Mouse (Mus musculus) spleen, embryonic (tissue): ENCODE results near the gene Pigk.

Experiments
- CTCF ChIA-PET: fragments of 350-600 bp; sonication (Branson Sonifier 250); formaldehyde crosslinking; loops from one replicate; lab custom pipeline; 2022; lab: Charles Lee

Pigk gene

DNA sequence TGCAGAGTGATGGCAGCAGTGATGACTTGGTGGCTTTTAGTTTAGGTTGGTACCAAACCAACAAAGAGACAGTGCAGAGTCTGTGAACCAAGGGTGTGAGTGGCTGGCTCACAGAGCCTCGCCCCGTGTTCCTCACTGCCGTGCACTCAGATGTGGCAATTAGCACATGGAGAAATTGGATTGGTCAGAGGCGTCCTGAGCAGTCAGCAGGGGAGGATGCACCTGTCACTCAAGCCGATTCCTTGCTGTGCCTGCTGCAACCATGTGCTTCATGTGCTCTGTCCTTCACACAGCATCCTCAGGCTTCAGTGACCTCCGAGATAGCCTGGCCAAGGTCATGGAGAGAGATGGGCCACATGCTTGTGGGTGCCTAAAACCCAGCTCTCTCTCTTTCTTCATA lies 14.3 kb downstream of the Pigk start:
- CTCF ChIA-PET: no interaction called here

DNA sequence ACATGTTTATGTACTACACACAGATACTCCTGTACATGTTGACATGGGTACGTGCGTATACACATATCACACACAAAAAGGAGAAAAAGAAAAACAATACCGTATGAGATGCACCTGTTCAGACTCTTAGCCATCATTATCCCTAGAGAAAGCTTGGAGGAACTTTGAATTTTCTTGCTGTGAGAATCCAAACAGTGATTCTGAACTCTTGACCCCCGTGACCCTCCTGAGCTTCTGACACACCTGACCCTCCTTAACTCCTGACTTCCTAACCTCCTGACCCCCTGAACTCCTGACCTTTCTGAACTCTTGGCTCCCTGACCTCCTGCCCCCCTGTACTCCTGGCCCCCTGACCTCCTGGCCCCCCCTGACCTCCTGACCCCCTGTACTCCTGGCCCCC lies 19.1 kb downstream of the Pigk start:
- CTCF ChIA-PET: no interaction called here

DNA sequence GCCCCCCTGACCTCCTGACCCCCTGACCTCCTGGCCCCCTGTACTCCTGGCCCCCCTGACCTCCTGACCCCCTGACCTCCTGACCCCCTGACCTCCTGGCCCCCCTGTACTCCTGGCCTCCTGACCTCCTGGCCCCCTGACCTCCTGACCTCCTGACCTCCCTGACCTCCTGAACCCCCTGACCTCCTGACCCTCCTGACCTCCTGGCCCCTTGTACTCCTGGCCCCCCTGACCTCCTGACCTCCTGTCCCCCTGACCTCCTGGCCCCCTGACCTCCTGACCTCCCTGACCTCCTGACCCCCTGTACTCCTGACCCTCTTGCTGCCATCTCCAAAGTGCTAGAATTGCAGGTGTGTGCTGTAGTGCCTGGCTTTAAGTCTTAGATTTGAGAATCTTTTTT lies 19.6 kb downstream of the Pigk start:
- CTCF ChIA-PET: no interaction called here

DNA sequence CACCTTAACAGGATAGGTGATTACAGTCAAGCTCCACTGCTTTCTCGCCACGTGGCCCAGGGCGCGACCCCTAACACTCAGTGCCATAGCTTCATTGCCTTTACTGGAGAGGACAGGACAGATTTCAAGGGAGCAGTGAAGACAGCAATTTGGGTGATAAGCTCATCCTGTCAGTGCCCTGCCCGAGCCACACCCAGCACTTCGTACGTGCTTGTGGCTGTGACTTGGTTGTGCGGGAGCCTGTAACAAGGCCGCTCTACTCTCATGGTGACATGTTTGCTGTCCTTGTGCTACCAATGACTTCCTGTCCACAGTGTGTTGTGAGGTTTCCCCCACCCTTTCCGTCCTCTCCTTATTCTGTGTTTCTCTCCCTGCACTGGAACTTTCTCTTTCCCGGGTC lies 20.2 kb downstream of the Pigk start:
- CTCF ChIA-PET: no interaction called here

DNA sequence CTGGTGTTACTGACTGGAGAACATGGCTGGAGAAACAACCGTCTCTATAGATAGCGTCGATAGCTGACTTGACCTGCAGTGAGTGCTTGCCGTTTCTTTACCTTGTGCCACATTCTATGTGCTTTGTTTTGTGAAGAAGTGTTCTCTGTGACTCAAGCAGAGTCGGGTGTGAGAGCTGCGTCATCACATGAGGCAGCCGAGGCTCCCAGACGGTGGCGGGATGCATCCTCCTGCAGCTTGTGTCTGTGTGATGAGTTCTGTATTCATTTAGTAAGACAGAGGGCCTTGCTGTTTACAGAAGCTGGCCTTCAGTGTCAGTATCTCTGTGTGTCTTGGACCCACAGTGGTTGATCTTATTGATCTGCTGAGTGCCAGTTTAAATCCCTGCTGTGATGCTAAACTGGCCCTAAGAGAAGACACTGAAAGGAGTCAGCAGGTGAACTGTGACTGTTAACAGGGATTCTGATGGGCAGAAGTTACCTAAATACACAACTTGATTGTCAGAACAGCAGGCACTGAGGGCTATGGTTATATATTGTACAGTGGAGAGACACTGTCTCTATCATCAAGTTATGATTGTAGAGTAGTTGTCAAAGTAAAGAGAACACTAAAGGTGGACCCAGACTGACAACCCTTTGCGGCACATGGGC lies 21.8 kb downstream of the Pigk start:
- CTCF ChIA-PET: interaction anchor here (1.1 kb wide), 1 partner anchor 14 kb away, joined by 3 read pairs; no protein-coding TSS in a partner anchor

DNA sequence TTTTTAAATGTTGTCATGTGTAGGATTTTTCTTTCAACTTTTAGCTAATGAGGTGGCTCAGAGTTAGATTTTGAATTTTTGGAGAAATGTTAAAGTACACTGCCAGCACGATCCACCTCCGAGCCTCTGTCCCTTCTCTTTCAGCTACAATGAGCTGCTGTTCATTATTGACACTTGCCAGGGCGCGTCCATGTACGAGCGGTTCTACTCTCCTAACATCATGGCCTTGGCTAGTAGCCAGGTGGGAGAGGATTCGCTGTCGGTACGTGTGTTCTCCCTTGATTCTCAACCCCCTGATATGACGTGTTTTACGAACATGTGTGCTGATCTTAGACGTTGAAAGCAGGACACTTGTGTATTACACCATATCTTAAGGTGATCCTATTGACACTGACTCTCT lies 30.4 kb downstream of the Pigk start:
- CTCF ChIA-PET: no interaction called here

DNA sequence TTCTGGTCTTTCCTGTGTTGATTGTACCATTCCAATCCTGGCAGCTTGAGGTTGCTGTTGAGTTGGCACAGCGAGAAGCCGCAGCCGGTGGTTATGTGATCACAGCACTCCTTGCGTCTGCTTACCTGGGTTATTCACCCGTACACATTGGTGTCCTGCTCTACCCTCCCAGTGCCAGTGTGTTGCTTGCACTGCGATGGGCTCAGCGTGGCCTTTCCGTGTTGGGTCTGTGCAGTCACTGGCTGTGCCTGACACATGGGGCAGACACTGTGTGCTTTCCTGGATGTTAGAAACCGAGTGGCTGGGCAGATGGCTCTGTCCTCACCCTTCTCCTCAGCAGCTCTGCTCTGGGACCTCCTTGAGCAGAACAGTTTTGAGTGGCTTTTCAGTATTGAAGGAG lies 31.7 kb downstream of the Pigk start:
- CTCF ChIA-PET: no interaction called here

DNA sequence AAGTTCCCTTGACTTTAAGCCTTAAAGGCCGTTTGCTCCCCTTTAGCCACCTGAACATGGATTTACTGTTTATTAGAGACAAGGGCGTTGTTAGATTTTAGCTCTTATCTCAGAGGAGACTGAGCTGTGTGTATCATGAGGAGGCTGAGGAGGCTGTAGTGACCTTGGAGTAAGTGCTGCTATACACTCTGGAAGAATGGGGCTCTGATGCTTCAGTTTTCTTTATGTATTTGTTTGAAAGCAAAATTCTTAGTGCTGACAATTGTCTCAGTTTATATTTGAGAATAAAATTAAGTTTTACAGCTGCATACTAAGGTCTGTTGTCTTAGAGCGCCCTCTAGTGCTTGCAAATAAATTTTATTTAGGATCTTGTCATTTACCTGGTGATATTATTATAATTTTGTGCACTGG lies 35.6 kb downstream of the Pigk start:
- CTCF ChIA-PET: interaction anchor here (0.6 to 1.1 kb wide), 2 partner anchors 14 to 1176 kb away, joined by 3 to 4 read pairs; no protein-coding TSS in a partner anchor

DNA sequence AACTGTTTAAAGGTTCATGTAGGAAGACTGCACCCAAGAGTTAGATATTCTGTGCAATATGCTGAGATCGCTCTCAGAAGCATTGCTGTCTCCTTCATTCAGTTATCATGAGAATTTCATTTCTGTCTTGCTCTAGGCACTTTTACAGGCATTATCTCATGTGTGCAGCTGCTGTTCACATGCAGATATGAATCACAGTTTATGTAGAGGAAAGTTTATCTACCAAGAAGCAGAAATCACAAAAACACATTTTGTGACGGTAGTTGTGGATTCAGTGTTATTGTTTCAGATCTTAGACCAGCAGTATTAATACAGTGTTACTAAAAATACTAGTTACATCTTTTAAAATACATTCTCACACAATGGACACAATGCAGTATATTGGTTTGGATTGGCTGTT lies 36.0 kb downstream of the Pigk start:
- CTCF ChIA-PET: interaction anchor here (1.1 kb wide), 1 partner anchor 14 kb away, joined by 3 read pairs; no protein-coding TSS in a partner anchor

DNA sequence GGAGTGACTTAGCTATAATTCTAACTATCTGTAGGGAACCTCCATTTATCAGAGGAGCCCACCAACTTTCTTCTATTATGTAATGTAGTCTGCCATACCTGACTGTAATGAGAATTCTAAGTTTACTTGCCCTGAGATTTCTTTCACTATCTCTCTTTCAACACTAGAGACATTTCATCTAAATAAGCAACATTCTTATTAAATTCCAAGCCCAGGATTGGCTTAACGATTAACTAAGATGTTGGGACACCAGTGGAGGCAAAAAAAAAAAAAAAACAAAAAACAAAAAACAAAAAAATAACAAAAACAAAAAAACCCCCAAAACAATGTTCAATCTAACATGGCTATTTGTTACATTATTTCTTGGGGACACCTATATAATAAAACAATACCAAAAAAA lies 39.0 kb downstream of the Pigk start:
- CTCF ChIA-PET: no interaction called here

DNA sequence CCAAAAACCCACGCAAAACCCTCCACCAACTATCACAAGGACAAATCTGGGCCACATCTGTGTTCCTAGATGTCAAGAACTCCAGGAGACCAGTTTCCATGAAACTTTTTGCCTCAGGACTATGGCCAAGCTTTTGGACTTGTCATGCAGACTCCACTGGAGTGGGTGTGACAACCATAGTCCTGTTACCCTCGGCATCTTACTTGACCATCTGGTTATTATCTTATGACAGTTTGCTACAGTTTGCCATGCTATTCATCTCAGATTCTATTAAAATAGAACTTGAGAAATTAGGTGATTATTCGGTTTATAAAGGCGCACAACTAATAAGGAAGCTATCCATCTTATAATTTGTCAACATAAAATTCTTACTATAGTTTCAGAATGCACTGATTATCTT lies 39.4 kb downstream of the Pigk start:
- CTCF ChIA-PET: no interaction called here

DNA sequence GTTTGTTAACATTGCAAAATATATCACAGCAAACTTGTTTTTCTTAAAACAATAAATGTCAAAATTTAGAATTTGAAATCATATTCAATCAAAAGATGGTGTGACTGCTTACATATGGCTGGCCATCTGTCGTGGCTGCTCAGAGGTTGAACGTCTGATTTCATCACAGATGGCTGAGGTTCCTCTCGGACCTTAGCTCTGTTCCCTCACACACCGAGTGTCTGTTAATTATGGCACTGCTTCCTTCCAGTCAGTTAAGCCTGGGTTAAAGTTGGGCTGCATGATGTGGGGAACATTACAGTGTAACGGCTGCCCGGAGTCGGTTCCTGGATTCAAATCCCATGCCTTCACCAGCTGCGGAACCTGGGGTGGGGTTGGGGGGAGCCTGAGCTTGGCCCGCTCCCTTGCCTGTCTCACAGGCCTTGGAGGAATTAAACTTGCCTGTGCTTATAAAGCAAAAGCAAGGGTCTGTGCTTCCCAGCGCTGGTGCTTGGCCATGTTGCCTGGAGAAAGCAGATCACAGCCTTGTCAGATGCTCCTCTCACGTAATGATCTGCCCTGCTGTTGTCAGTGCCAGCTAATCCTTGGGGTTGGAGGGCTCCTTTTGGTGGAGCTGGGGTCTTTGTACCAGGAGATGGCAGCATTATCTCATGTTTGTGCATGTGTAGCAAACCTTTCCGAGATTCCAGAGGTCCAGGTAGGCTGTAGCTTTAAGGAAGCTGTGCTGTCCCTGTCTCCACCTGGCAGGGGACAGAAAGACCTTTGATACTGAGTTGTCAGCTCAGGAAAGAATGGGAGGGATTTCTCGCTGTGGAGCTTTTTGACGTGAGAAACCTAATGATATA lies 40.2 kb downstream of the Pigk start:
- CTCF ChIA-PET: no interaction called here

DNA sequence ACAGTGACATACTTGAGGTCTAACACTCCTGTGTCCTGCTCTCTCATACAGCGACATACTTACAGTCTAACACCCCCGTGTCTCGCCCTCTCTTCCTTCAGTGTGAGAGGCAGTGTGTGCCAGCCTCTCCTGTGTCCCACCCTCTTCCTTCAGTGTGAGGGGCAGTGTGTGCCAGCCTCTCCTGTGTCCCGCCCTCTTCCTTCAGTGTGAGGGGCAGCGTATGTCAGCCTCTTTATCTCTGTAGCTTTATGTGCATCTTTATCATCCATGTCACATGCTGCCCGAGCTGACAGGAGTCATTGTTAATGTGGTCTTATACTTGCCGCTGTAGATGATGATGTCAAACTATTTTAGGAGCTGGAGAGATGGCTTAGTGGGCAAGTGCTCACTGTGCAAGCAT lies 41.6 kb downstream of the Pigk start:
- CTCF ChIA-PET: no interaction called here

DNA sequence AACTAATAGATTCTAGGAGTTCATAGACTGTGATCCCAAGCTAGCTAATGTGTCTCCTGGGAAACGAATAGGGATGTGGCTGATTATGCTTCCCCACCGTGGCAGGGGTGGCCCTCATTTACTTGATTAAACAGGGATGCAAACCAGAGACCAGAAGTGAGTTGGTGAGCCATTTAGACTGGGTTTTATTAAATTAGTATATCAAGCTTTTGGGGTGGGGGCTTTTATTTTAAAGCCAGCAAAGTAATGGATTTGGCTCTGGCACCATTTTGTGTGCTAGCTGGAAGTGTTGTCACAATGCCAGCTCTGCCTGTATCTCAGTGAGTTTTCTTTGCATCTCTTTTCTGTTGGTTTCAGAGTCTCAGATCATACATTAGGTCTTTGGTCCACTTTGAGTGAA lies 43.0 kb downstream of the Pigk start:
- CTCF ChIA-PET: no interaction called here

DNA sequence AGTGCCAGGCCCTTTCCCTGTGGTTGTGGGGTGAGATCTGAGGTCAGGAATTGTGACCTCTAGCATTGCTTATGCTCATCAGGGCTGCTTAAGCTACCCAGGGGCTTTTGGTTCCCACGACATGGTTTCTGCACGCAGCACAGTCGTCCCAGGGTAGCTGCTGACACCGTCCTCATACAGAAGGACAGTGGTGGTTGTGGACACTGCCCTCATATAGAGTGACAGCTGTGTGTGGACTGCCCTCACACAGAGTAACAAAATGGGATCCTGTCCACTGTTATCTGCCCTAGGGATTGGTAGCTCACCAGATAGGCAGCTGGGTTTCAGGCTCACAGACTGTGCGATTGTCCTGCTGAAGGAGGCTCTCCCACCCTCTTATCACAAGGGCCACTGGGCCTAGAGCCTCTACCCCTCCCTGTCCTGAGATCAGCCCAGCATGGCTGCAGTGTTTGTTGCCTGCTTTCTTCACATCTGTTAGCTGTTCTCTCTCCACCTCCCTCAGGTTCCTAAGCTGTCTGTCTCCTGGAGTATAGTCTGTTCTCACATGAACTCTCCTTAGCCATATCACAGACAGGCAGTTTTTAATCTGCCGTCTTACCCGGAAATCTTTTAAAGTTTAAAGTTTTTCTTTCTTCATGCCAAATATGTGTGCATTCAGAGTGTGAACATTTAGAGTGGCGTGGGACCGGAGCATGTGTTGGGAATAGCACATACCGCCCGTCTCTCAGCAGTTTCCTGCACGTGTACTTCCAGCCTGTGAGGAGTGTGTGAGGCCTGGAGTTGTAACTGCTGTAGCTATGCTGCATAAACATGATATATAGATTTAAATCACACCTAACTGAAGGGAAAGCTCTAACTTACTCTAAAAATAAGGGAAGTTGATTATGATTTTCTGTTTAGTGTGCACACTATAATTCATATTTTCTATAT lies 43.8 kb downstream of the Pigk start:
- CTCF ChIA-PET: no interaction called here

DNA sequence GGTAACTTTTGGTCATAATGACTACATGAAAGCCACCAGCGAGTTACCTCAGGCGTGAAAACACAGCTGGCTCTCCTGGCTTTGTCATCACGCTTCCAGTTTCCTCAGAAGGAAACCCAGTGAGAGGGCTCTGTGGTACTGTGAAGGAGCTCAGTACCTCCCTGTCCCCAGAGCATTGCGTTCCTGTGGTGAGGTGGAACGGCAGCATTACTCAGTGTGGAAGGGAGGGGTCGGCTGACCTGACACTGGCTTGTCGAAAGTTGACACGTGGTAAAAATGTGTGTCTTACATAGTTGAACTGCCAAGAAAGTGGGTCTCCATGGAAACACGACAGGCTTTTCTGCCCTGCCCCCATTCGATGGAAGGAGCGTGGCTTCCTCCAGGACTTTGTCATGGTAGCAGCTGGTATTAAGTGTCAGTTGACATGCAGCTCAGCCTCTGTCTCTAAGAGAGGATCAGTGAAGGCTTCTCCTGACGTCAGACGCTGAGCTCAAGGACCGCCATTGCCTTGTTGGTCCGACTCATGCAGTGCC lies 44.7 kb downstream of the Pigk start:
- CTCF ChIA-PET: no interaction called here

DNA sequence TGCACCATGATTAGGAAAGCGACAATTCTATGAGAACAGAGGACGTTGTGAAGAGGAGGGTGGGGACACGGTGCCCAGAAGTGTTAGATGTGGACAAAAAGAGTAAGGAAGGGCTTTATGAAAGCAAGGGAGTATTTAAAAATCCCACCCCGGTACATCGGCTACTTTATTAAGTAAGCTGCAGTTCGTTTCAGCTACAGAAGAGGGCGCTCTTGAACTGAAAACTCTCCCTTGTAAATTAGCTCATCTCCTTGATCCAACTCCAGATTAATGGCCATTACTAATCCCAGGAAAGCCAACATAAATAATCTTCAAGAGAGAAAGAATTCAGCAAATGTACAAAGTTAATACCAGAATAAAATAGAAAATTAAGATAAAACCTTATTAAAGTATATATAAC lies 47.2 kb downstream of the Pigk start:
- CTCF ChIA-PET: no interaction called here

DNA sequence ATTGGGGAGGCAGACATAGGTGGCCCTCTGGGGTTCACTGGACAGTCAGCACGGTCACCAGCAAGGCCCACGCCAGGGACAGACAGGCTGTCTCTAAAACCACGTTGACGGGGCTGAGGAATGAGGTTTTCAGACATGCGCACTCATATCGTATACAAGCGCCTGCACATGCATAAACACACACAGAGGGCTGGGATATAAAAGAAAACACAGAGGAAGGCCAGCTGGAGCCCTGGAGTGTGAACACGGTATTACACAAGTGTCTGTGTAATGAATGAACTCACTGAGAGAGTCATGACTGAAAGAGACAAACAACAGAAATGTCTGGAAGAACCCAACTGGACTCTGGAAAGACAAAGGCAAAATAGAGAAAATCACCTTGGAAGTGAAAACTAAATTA lies 47.8 kb downstream of the Pigk start:
- CTCF ChIA-PET: no interaction called here

DNA sequence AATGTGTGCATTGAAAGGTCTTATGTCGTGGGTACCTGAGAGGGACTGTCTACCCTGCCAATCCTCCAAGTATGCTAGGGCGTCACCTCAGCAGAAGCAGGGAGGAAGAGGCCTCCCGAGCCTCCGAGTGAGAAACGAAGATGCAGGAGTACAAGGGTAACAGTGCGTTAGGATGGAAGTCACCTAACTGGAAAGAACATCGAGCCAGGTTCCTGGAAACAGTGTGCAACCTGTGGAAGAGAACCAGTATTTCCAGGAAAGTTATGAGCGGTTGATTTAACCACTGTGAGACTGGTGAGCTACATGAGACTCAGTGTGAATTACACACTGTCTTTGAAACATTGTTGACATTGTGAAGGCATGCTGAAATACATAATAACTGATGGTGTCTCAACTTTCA lies 48.4 kb downstream of the Pigk start:
- CTCF ChIA-PET: no interaction called here

DNA sequence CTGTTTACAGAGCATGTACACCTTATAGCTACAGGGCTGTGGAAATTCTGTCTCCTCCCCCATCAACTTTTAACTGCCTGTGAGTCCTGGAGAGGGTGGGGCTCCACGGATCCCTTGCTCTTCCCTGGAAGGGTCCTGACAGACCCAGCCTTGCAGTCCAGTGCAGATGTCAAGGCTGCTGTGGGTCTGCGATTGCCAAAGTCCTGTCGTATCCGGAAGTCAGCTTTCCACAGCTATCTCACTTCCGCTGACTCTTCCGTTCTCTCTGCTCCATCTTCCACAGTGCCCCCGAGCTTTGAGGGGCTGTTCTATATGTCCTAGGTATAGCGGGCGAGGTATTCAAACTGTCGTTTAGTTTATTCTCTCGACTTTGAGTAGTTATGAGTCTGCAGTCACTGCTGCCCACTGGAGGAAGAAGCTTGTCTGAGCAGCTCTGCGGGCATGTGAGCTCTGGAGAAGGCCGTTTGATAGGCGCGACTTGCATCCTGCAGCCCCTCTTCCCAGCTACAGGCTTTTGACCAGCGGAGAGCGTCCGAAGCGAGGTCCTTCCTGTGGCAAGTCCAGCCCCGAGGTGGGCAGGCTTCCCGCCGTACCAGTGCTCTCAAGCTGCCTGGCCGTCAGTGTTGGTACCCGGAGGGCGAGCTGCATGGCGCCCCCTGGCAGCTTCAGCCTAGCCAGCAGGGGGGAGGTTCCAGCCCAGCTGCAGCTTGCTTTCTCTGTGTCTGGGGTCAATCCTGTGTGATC lies 49.4 kb downstream of the Pigk start:
- CTCF ChIA-PET: interaction anchor here (0.6 kb wide), 1 partner anchor 200 kb away, joined by 9 read pairs; no protein-coding TSS in a partner anchor
